Mouse (Mus musculus) olfactory bulb, adult 2 months (tissue): ENCODE data around the gene Bbs9. TPM values are rescaled to one million over a fixed set of nuclear protein-coding genes. Genes with fewer than 3 reads are reported as not detected.

Experiments used
- H3K27ac ChIP-seq: fragments of 200-500 bp; 2 replicates; pipeline ENCODE4 v1.5.1; 2012; ENCODE audit warnings: low read depth, low read length; ENCODE audit not compliant: insufficient read depth
- H3K4me1 ChIP-seq: fragments of 200-500 bp; 2 replicates; pipeline ENCODE4 v1.6.1; 2012; ENCODE audit warnings: low read length; ENCODE audit not compliant: control insufficient read depth, insufficient read depth
- H3K4me3 ChIP-seq: fragments of 200-500 bp; 2 replicates; pipeline ENCODE4 v1.5.1; 2012; ENCODE audit warnings: mild to moderate bottlenecking, low read depth, low read length, moderate library complexity; ENCODE audit not compliant: insufficient read depth
- CTCF ChIP-seq: fragments of 200-500 bp; IDR thresholded peaks from 2 replicates; pipeline ENCODE4 v1.5.1; 2012; ENCODE audit warnings: low read depth, mild to moderate bottlenecking, low read length, moderate library complexity; ENCODE audit not compliant: insufficient read depth
- POLR2A ChIP-seq: fragments of 200-500 bp; IDR thresholded peaks from 2 replicates; pipeline ENCODE4 v1.6.1; 2012; ENCODE audit warnings: mild to moderate bottlenecking, low read depth, low read length, moderate library complexity; ENCODE audit not compliant: insufficient read depth
- WGBS: fragments of 180-500 bp; shearing (Covaris S2); methylation state at CpG from one replicate; pipeline ENCODE4 v1.1.7; 2018; 5-methylcytosine and 5-hydroxymethylcytosine counted together
- polyA plus RNA-seq: library from polyadenylated mRNA; stranded (reverse); fragments of >200 nt; gene quantifications from 2 replicates; pipeline ENCODE4 v1.2.4, GENCODE M21; 2012; ENCODE audit warnings: low replicate concordance; ENCODE audit not compliant: missing spikeins, insufficient read depth, insufficient read length

The Bbs9 gene
- polyA plus RNA-seq, 1 experiment: not detected

DNA sequence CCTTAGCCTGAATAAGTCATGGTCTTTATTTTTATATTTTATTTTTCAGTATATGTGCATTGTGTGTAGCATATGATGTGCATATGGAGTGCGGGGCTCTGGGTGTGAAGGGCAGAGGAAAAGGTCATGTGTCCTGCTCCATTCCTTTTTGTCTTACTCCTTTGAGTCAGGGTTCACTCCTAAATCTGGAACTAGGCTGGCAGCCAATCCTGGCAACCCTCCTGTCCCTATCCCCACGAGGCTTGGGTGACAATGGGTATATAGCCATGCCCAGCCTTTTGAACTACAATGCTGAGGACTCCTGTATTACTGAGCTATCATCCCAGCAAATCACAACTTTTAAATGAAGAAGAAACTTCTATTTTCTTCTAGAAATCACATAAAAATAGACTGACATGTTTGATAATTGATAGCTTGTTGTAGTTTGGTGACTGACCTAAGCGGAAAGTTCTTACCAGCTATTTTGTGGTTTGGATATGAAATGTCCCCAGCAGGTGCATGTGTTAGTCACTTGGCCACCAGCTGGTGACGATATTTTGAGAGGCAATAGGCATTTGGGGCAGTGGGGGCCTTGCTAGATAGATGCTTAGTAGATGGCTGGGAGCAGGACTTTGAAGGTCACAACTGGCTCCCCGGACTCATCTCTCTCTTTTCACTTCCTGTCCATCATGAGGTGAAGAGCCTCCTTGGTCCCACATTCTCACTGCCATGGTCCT lies 300.9 kb downstream of the Bbs9 start:
- no peak overlapping the region for H3K4me3 ChIP-seq
- 79% methylated on average over 5 of the region's 5 CpGs for WGBS
- H3K4me1 ChIP-seq: peaks cover 5% of the 10 kb centered on the region
- no peak for TF ChIP-seq CTCF
- no peak for TF ChIP-seq POLR2A
- H3K27ac ChIP-seq: no peak overlapping the region

DNA sequence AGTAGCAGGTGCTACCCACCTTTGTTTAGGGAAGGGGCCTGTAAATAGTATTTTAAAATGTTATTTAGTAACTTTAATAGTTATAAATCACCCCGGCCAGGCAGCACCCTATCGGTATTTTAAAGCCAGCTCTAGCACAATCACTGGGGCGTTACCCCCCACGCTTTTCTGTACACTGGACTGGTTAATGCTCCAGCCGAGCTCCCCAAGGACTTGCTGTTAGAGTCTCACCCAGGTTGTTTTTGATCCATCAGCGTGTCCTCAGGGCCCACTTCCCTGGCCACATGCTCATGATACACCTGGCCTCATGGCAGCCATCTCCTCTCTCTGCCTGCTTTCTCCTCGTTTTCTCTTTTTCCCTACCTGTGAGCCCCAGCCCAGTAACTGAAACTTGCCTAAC lies 301.9 kb downstream of the Bbs9 start:
- TF ChIP-seq POLR2A (no peak), CTCF (no peak)
- Histone ChIP-seq H3K27ac (no peak overlapping the region), H3K4me1 (peaks cover 5% of the 10 kb centered on the region), H3K4me3 (no peak overlapping the region)
- WGBS: 95% methylated on average over 7 of the region's 7 CpGs

DNA sequence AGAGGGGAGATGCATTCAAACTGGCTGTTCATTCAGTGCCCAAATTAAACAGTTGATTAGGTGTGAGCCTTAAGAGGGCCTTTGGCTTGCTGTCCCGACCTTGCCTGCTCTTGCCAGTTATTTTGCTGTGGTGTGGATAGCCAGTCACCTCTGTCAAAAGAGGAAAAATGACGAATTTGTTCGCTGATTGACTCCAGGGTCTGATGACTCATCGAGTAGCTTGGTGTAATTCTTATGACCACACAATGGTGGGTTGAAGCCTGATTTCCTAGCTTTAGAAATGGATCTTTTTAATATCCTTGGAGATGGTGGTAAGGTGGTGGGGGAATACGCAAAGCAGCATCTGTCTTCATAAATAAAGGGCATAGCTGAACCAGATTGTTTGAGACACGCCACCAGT lies 304.1 kb downstream of the Bbs9 start:
- no peak overlapping the region for H3K4me3 ChIP-seq
- WGBS: 90% methylated on average over 6 of the region's 6 CpGs
- no peak overlapping the region for H3K27ac ChIP-seq
- peaks cover 5% of the 10 kb centered on the region for H3K4me1 ChIP-seq
- TF ChIP-seq CTCF: no peak
- no peak for TF ChIP-seq POLR2A

DNA sequence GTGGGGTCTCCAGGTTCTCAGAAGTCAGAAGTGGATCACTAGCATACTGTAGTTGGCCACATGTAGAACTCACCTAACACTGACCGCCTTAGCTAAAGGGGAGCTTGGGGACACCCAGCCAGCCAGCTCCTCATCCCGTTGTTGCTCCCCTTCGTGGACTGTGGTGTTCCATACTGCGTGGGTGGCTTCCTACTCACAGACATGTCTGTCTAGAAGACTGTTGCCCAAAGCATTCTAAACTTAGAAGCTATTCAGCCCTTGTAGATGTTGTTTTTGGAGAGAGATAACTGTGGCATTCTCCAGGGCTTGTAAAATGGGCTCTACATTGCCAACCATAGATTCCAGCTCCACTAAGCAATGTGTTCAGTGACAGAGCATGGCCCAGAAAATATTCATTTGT lies 310.5 kb downstream of the Bbs9 start:
- TF ChIP-seq POLR2A (no peak), CTCF (no peak)
- Histone ChIP-seq H3K27ac (no peak overlapping the region), H3K4me1 (no peaks in the 10 kb centered on the region; the same call in 1 of the 2 replicates), H3K4me3 (no peak overlapping the region)
- 83% methylated on average over 4 of the region's 4 CpGs for WGBS

DNA sequence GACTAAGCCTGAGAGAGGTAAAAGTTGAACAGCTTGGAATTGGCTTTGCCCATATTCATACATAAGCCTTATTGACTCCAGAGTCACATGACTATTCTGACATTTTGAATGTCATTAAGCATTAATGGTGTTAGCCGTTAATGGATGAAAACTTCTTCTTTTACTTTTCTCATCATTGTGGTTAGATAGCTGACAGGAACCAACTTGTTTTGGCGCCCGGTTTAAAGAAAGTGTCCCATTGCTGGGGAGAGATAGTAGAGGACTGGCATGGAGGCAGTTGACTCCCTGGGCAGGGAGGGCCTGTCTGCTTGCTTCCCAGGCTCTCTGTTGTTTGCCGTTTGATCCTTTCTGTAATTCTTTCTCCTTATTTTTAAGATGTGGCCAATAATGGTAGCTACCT lies 312.9 kb downstream of the Bbs9 start:
- Histone ChIP-seq H3K4me1 (no peaks in the 10 kb centered on the region; the same call in 1 of the 2 replicates), H3K27ac (no peak overlapping the region), H3K4me3 (no peak overlapping the region)
- no peak for TF ChIP-seq CTCF
- no peak for TF ChIP-seq POLR2A
- WGBS: 98% methylated on average over 4 of the region's 4 CpGs

DNA sequence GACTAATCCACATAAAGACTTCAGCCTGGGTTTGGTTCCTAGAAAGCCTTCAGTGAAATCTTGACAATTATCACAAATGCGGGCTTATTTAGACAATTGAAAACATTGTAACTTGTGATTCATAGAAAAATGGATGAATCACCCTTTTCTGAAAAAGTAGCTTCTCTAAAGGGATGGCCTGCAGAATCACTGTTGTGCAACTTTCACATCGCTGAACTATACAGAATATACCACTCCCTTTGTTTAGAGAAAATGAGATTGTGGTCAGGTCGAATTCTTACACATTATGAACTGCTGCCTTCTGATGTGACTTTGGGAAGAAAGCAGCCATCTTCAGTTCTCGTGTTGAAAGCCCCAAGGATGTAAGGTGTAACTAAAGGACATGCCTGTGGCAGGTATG lies 313.3 kb downstream of the Bbs9 start:
- TF ChIP-seq CTCF (no peak), POLR2A (no peak)
- 90% methylated on average over 4 of the region's 4 CpGs for WGBS
- Histone ChIP-seq H3K4me1 (no peaks in the 10 kb centered on the region; the same call in 1 of the 2 replicates), H3K4me3 (no peak overlapping the region), H3K27ac (no peak overlapping the region)

DNA sequence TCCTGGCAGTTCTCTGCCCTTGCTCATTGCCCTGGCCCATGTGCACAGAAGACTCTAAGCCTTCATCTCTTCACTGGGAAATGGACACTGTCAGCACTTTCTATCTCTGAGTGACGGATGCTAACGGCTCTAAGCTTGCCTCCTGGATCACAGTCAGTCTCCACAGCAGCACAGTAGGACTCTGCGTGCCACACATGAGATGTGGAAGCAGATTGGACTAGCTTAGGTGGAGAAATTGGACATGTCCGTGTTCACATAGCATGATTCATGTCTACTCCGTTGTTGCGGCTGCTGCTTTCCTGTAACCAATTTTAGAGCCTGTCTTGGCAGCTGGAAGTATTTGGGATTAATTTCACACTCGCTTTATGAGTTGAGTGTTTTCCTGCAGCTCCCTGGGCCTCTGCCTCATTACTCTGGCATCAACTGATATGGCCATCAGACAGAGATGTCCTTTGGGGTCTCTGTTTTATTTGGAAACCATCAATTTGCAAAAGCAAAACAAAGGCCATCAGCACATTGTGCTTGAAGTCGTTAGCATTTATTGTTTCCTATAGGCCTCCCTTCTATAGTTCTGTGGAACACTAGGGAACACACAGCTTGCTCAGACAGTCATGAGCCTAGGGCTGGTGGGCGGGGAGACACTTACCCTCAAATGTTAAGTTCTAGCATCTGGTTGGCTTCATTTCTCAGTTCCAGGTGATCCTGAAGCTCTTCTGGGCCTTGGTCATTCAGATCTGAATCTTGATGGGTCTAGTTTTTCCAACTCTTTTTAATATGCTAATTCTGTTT lies 314.1 kb downstream of the Bbs9 start:
- TF ChIP-seq POLR2A (no peak), CTCF (no peak)
- H3K4me3 ChIP-seq: no peak overlapping the region
- no peaks in the 10 kb centered on the region; the same call in 1 of the 2 replicates for H3K4me1 ChIP-seq
- WGBS: 91% methylated on average over 9 of the region's 9 CpGs
- H3K27ac ChIP-seq: no peak overlapping the region

DNA sequence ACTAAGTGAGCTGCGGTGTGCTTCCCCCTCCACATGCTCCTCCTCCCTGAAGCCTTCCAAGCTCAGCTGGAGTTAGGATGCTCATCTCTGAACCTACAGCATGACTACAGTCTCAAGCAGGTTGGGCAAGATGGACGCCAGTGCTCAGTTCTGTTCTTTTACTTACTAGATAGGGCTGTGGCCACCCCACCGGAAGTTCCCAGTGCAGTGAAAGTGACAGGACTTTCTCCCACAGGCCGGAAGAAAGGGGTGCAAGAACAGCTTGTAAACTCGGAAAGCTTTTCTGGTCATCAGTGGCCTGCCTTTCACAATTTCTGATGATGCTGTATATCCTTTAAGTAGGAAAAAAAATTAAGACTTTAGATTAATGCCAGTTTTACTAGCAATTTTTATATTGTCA lies 315.7 kb downstream of the Bbs9 start:
- Histone ChIP-seq H3K4me3 (no peak overlapping the region), H3K4me1 (no peaks in the 10 kb centered on the region), H3K27ac (no peak overlapping the region)
- WGBS: 98% methylated on average over 5 of the region's 5 CpGs
- no peak for TF ChIP-seq CTCF
- TF ChIP-seq POLR2A: no peak

DNA sequence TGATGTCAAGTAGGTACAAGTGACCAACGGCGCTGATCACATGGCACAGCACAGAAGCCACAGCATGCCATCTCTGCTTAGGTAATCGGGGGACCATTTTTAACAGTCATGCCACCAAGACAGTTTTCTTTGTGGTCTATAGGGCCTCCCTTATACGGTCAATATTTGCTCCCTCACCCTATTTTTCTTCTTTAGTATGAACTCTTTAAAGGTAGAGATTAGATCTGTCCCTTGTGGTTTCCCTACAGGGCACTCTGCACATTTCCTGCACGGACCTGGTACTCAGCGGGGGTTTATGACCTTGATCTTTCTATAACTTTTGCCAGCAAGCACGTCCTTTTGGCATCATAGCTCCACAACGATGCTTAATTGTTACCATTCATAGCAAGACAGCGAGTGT lies 316.2 kb downstream of the Bbs9 start:
- no peaks in the 10 kb centered on the region for H3K4me1 ChIP-seq
- no peak overlapping the region for H3K4me3 ChIP-seq
- WGBS: 92% methylated on average over 9 of the region's 9 CpGs
- no peak overlapping the region for H3K27ac ChIP-seq
- TF ChIP-seq POLR2A (no peak), CTCF (no peak)
